Mouse (Mus musculus): ENCODE data around the gene Pcnp. TPM values are rescaled to one million over a fixed set of nuclear protein-coding genes. Genes with fewer than 3 reads are reported as not detected.

The Pcnp gene
- 19.4 and 25.6 TPM in 2 replicates for polyA plus RNA-seq (2012; rRNA removed; ENCODE audit: low replicate concordance)

DNA sequence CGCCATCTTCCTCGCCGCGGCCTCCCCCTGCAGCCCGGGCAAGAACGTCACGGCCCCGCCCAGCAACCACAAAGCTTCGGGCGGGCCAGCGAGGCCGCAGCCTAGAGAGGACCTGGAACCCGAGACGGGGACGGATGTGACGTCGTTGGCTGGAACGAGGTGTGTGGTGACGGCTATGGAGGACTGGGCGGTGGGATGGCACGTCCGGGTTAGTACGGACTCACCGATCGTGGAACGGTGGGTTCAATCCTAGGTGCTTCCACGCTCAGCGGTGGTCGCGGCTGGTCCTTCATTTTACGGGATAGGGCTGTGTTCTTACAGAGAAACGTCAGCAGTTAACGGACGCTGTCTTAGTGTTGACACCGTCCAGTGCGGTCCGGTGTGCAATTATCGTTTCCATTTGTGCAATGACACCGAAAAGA, at the start of gene Pcnp:
Gene Pcnp, minus strand, starts transcription at position 79 of the 422 bp plus-strand sequence.

DNA sequence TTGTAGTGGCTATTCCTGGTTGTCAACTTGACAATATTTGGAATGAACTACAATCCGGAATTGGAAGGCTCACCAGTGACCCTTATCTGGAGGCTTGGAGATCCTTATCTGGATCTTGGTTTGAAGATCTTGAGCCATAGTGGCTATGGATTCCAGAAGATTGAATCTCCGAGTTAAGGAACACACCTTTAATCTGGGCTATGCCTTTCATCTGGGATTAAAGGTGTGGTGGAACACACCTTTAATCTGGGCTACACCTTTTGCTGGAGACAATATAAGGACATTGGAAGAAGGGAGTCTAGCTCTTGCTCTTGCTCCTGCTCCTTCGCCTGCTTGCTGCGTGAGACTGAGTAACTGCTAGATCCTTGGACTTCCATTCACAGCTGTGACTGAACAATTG, 18.5 kb upstream of the Pcnp start, which contains the start of gene Senp7:
Gene Senp7, plus strand, starts transcription at position 301 of the 400 bp plus-strand sequence.

DNA sequence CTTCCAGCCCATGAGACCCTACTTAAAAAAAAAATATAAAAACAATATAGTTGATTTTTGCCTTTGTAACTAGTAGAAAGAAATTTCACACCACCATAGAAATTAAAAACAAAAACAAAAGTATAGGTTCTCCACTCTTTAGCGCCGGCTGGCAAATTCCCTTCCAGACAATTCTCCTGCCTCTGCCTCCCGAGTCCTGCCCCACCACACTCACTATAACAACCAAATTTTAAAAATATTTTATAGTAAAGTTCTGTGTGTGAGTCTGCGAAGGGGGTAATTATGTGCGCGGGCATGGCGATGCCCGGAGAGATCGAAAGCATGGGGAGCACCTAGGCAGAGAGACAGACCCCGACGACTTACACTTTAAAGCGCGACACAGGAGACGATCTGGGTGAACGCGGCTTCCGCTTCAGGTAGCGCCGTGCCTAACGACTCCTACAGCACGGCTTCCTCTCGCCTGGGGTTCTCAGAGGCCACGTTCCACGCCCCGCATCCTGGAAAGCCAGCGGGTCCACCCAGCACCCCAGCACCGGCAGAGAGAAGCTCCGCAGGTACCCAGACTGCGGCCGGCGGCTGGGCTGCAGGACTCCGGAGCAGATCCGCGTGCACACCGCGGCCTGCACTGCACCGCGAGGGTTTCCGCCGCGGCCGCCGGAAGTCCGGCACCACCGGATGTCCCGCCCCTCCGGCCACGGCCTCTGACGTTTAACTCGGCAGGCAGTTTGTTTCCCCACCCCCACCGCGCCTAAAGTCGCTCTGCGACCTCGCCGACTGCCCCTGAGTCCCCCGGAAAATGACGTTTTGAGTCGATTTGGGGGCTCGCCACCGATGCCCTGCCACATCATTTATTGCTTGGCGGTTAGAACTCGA, 7.8 kb upstream of the Pcnp start, which contains the start of gene Trmt10c:
Gene Trmt10c, minus strand, starts transcription at position 682 of the 873 bp plus-strand sequence.

DNA sequence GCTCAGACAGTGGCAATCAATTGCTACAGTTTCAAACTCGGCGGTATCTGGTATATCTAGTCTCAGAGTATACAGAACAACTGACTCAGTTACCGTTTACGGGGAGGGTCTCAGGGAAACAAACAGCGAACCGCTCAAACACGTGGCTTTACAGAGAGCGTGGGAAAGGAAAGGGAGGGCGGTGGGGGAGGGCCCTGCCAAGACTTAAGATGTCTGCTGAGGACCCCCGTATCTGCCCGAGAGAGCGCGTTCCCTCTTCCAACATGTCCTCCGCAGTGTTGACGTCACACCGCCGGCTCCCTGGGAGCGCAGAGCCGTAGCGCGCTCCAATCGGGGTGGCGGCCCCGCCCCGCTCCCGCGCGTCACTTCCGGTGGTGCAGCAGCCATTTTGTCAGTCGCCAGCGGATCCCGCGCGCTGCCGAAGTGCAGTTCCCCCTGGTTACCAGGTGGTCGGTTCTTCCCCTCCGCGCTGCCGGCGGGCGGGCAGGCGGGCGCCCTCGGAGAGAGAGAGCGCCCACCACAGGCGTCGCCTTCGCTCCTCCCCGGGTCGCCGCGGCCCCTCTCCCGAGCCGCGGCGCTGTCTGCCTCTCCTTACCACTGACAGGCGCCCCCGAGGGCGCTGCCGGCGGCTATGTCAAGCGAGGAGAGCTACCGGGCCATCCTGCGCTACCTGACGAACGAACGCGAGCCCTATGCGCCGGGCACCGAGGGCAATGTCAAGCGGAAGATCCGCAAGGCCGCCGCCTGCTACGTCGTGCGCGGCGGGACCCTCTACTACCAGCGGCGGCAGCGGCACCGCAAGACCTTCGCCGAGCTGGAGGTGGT, 55.9 kb downstream of the Pcnp start, which contains the start of gene Zbtb11:
Gene Zbtb11, plus strand, starts transcription at position 453 of the 825 bp plus-strand sequence.

DNA sequence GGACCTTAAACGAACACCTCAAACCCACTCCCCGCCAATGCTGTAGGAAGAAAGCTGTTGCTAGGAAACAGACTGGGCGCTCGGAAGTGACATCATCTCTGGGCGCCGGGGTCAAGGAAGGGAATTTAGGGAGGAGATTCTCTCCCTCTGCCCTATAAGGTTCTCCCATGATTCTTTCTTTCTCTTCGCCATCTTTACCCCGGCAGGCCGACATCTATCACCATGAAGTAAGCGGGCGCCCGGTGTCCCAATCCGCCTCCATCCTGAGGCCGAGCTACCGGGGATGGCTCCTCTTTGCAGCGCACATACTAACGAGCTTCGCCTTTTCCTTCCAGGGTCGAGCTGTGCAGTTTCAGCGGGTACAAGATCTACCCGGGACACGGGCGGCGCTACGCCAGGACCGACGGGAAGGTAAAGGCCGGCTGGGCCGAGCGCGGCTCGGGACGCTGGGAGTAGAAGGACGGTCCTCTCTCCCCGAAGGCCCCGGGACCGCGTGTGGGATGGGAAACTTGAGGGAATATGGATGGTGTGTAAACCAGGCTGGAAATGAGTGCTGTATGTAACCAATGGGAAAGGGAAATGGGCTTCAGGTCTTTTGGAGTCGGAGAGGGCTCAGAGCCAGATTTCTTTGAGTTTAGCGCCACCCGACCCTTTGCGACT, 63.2 kb downstream of the Pcnp start, which contains the start of gene Rpl24:
Gene Rpl24, plus strand, starts transcription at position 64 of the 660 bp plus-strand sequence.

Other genes starting within 250 kb of the Pcnp start
- gene Nfkbiz, start 190.8 kb downstream of the Pcnp start, polyA plus RNA-seq (2012; rRNA removed; ENCODE audit: low replicate concordance), result 5.6 and 11.7 TPM in 2 replicates
- 0.39 and 1.4 TPM in 2 replicates for gene Nxpe3, start 134.5 kb downstream of the Pcnp start, polyA plus RNA-seq (2012; rRNA removed; ENCODE audit: low replicate concordance)
- 0.79 and 1.5 TPM in 2 replicates for gene Cep97, start 94.9 kb downstream of the Pcnp start, polyA plus RNA-seq (2012; rRNA removed; ENCODE audit: low replicate concordance)
- 137 and 208 TPM in 2 replicates for gene Rpl24, start 63.5 kb downstream of the Pcnp start, polyA plus RNA-seq (2012; rRNA removed; ENCODE audit: low replicate concordance)
- gene Zbtb11, start 55.9 kb downstream of the Pcnp start, polyA plus RNA-seq (2012; rRNA removed; ENCODE audit: low replicate concordance), result 2.8 and 5.6 TPM in 2 replicates
- 2.0 and 4.0 TPM in 2 replicates for gene Trmt10c, start 8.1 kb upstream of the Pcnp start, polyA plus RNA-seq (2012; rRNA removed; ENCODE audit: low replicate concordance)
- gene Senp7, start 18.6 kb upstream of the Pcnp start, polyA plus RNA-seq (2012; rRNA removed; ENCODE audit: low replicate concordance), result 3.5 and 5.7 TPM in 2 replicates
- 0.10 and 0.21 TPM in 2 replicates for gene Impg2, start 174.6 kb upstream of the Pcnp start, polyA plus RNA-seq (2012; rRNA removed; ENCODE audit: low replicate concordance)

All from subcutaneous adipose tissue, adult 2 months (tissue).